Mouse (Mus musculus) layer of hippocampus, postnatal 36 days (tissue): ENCODE results near the gene Large2. TPM values are rescaled to one million over a fixed set of nuclear protein-coding genes. Genes with fewer than 3 reads are reported as not detected.
A peak's percentile ranks its signal among the peaks of the same experiment; 100 is the strongest.
"Not testable (repeated sequence)": the region's sequence is repeated elsewhere in the genome, so short reads cannot be mapped to it uniquely, and the experiment has no call there.

Experiments used
- DNase-seq, 2 experiments: peaks; one replicate each; pipeline ENCODE4 v3.0.0; 2022
- total RNA-seq, 2 experiments: library from RNA; stranded (reverse); gene quantifications; 2 replicates each; pipeline ENCODE4 v1.2.3; 2021

Large2 gene
- under 1 TPM in 1 of 2 experiments, not detected in 1; 0.81 TPM for total RNA-seq

DNA sequence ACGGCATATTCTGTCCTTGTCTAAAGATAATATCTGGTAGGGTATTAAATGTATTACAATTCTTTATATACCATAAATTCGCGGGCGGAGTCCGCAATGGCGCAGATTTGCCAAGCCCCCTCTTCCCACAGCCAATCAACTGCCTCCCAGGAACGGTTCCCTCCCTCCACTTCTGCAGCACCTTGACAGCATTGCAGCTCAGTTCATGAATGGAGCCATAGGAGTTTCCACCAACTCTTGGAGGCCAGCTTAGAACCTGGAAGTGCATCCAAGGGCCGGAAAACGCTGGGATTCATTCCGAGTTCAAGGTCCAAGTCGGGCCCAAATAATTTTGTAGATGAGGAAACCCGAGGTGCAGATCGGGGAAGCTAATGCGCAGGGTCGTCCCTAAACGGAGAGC, at the start of gene Large2, which contains the start of gene Pex16:
Gene Large2, minus strand, starts transcription at position 356 of the 400 bp plus-strand sequence.
Gene Pex16, plus strand, starts transcription at position 163 of the 400 bp plus-strand sequence.
- no peak for DNase-seq

- DNase-seq = peak; percentile 82 to 89
Observed at GRCm38 (mm10) chr2:92423702-92424461, 49.2 kb upstream of the Large2 start.

GRCm38 (mm10) chr2:92423156-92423555, 48.5 kb upstream of the Large2 start:
- no peak for DNase-seq

DNA sequence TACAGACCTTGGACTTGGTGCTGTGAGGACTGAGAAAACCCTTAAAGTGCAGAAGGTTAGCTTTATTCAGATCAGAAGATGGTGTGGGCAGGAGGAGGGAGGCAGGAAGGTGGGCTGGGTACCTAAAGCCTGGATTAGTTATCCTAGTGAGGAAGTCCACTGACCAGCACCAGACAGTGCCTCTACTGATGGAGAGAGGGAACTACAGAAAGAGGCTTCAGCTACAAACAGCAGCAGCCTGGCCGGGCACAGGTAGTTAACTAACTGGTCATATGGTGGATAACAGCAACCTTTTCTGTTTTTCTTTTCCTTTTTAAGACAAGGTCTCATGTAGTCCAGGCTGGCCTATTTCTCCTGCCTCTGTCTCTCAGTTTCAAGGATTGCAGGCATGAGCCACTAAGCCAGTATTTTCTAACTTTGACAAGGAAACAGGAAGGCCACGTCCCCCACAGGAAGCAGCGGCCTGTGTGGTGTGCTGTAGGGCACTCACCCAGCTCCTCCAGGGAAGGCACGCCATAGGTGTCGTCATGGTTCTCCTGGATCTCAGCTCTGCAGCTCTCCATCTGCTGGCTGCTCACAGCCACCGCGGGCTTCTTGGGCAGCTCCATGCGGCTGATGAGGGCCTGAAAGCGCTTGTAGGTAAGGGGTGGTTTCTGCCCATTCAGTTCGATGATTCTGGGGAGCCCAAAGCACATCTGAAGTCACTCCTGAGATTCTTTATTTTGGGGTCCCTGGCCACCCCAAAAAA, 47.9 kb upstream of the Large2 start:
- no peak for DNase-seq

DNA sequence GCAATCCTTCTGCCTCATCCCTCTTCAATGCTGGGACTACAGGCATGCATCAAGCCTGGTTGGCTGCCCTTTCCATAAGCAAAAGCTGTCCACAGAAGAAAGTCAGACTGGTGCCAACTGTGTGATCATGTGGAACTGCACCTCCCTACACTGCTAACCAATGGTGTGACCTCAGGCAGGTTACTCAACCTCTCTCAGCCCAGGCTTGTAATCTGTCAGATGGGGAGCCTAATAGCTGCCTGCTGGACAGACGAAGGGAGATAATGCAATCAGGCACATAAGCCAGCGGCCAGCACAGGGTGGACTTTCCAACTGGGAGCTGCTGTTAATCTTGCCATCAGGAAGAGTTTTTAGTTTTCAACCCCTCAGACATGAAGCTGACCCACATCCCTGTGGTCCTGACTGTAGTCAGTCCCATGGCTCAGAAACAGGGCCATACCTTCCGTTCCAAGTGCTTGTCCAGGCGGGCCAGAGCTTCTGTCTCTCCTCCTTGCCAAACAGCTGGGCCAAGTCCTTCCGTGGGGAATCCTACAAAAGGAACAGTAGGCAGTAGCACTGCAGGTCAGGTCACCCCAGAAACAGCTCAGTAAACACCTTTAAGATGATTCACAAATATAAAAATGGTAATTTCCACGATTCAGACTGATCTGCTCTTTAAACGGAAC, 47.2 kb upstream of the Large2 start:
- DNase-seq = no peak

- no peak for DNase-seq
Observed at GRCm38 (mm10) chr2:92411705-92412104, 37.0 kb upstream of the Large2 start.

DNA sequence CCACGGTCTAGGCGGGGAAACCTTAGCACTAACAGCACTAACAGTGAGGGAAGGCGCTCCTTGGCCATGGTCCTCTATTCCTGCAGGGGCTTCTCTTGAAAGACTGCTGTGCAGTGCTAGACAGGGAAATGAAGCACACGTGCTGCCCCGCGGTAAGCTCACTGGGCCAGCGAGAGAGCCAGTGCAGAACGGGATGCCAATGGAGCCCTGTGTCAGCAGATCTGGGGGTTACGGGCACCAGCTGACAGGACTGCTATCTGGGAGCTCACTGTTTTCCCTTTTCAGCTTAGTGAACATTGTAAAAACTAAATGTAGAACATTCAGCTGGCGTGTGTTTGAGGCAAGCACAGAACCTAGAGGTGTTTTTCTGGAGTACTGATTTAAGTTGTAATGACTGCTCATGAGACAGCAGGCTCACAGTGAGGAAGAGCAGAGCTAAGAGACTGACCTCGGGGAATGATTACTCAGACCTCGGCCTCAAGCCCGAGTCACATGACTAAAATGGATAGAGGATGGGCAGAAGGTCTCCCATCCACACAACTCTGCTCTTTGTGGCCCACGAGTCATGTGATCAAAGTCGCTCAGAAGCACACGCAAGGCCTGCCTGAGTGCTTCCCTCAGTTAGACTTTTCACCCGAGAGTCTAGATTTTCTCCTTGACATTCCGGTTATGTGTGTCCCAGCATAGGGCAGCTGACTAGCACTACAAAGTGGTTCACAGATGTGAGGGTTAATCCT, 33.8 kb upstream of the Large2 start:
- DNase-seq = no peak

DNA sequence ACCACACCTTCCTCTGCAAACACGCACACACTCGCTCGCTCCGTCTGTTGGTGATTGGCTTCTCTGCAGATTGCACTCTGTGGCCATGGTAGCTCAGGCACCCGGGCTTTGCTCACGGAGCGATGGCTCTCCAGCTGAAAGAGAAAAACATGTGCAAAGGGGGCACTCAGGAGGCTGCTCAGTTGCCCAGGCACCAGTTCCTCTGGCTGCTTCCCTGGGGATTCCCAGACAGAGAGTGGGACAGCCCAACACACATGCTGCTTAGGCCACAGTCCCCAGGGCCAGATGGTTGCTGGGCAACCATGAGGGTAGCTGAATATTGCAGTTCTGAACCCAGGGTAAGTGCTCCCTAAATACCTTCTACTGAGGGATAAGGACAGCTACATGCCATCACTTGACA, 31.0 kb upstream of the Large2 start:
- DNase-seq = no peak

GRCm38 (mm10) chr2:92404737-92405136, 30.1 kb upstream of the Large2 start:
- DNase-seq = no peak

- DNase-seq = no peak
Observed at GRCm38 (mm10) chr2:92403776-92404319, 29.2 kb upstream of the Large2 start.

DNA sequence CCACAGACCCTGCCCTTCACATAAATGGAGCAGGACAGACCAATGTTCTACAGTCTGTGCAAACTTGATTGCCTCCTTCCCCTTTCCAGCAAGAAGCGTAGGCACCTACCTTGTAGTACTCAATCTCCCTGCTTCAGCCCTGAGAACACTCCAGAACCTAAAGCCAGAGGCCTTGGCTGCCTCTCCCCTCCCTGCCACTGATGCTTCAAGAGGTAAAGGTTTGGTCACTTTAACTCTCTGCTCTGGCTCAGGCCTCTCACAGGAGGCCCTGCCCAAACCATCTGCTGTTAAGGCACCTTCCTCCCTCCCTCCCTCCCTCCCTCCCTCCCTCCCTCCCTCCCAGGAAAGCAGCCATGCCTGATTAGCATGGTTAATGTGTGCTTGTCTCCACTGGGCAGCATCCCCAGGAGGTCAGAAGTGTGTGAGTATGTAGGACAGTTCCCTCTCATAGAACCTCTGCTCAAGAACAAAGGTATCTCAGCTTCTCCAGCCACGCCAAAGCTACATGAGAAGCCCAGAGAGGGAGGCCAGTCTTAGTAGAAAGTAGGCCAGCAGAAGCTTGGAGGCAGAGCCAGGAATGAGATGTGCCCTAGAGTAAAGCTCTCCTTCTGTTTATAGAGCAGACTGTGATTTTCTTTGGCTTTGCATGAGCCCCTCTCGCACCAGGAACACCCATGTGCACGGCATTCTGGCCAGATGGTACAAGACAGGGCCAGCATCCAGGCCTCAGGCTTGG, 28.1 kb upstream of the Large2 start:
- DNase-seq = no peak

- DNase-seq = no peak
Observed at GRCm38 (mm10) chr2:92401091-92401561, 26.5 kb upstream of the Large2 start, which contains the start of gene Mapk8ip1. Gene Mapk8ip1, minus strand, starts transcription at chr2:92401263.

GRCm38 (mm10) chr2:92400682-92401081, 26.0 kb upstream of the Large2 start:
- no peak for DNase-seq

GRCm38 (mm10) chr2:92399877-92400276, 25.2 kb upstream of the Large2 start:
- not testable (repeated sequence) for DNase-seq

- no peak for DNase-seq
Observed at GRCm38 (mm10) chr2:92397436-92397835, 22.8 kb upstream of the Large2 start.

GRCm38 (mm10) chr2:92395535-92395934, 20.9 kb upstream of the Large2 start:
- no peak for DNase-seq

DNA sequence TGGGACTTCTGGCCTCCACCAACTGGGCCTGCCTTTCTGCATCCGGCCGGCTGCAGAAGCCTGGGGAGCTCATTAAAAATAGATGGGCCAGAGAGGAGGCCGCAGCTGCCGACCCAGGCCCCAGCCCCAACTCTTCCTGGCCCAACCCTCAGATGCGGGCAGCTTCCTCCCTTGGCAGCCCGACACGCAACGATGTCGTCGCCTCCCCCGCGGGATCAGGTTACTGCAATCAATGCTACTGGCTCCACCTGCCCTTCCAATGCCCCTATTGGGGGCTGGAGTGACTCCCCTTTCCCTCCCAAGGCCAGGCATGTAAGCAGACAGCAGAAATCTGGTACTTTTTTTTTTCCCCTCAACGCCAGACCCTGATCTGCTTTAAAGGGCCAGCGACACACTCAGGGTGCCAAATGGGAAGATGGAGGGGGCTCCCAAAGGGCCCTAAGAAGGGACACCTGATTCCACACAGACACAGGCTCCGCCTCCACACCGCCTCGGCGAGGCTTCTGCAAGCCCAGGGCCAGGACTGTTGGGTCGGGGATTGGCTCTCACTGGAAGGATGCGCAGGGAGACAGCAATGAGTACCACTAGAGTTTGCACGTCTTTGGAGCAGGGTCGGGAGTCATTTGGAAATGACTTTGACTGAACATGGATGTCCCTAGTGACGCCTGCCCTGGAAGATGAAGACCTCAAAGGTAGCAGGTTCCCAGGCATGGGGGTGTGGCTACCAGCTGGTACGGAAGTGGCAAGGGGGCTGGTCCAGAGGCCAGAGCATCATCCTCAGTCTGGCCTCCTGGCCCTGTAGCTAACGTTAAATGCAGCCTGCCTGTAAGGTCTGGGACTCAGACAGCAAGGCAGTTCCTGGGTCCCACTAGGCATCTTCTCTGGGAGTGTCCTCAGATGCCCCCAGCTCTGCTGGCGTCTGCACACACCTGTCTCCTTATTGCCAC, 17.9 kb upstream of the Large2 start:
- no peak for DNase-seq

- DNase-seq = no peak
Observed at GRCm38 (mm10) chr2:92391703-92392317, 17.1 kb upstream of the Large2 start.

DNA sequence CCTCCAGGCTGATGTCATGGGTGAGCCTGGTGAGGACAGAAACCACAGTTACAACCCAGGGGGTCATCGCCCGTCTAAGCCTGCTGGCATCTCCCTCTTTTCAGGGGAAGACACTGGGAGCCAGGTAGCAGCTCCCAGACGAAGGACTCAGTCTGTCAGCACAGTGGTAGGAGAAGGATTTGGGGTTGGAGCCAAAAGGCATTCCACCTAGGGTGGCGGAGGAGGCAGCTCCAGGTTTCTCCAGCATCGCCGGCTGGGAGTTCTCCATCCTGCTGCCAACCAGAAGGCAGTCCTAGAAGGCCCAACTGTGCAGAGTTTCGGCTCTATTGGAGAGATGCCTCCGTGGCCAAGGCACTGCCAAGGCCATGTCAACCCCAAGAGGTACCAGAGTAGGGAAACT, 16.4 kb upstream of the Large2 start:
- peak in 1 of 2 experiments; percentile 52 for DNase-seq
